Mouse (Mus musculus) common myeloid progenitor, adult 5-6 weeks (primary cell): ENCODE results near the gene Pck2. TPM values are rescaled to one million over a fixed set of nuclear protein-coding genes. Genes with fewer than 3 reads are reported as not detected.
A peak's percentile ranks its signal among the peaks of the same experiment; 100 is the strongest.

Source experiments
- ATAC-seq: replicated peaks from 2 replicates; pipeline ENCODE4 v1.8.0; 2016; ENCODE audit warnings: low read depth, mild to moderate bottlenecking, moderate TSS enrichment, inconsistent platforms; ENCODE audit not compliant: poor library complexity, severe bottlenecking
- total RNA-seq: library from RNA; stranded (forward); fragments of 200-1000, 187-1606 nt; gene quantifications from 2 replicates; pipeline ENCODE4 v1.2.3, GENCODE M21; 2017

The Pck2 gene
- total RNA-seq, result 47.8 and 51.1 TPM in 2 replicates

- peak; percentile 93 for ATAC-seq
These were observed at the start of gene Pck2 for GRCm38 (mm10) chr14:55540067-55540786. Pck2 (plus strand) TSS chr14:55540266.

GRCm38 (mm10) chr14:55490361-55491201 is 49.5 kb upstream of the Pck2 start, which contains the start of gene Carmil3:
Carmil3 (plus strand) TSS chr14:55490651.
- ATAC-seq, result peak; percentile 34; the same call in 1 of the 2 replicates

- peak; percentile 79 for ATAC-seq
These were observed 48.7 kb upstream of the Pck2 start for GRCm38 (mm10) chr14:55491291-55491833.

GRCm38 (mm10) chr14:55492103-55492502 is 48.0 kb upstream of the Pck2 start:
- no peak for ATAC-seq

- ATAC-seq, result no peak
These were observed 44.4 kb upstream of the Pck2 start for GRCm38 (mm10) chr14:55495509-55496240.

- no peak for ATAC-seq
These were observed 43.2 kb upstream of the Pck2 start for GRCm38 (mm10) chr14:55496761-55497448.

- ATAC-seq, result peak; percentile 90
These were observed 42.6 kb upstream of the Pck2 start for GRCm38 (mm10) chr14:55497449-55497821.

GRCm38 (mm10) chr14:55505612-55506011 is 34.5 kb upstream of the Pck2 start:
- no peak for ATAC-seq

- ATAC-seq, result no peak
These were observed 32.3 kb upstream of the Pck2 start for GRCm38 (mm10) chr14:55507801-55508200.

GRCm38 (mm10) chr14:55509540-55509939 is 30.5 kb upstream of the Pck2 start:
- ATAC-seq, result no peak

- no peak for ATAC-seq
These were observed 29.8 kb upstream of the Pck2 start, which contains the start of gene Cpne6 for GRCm38 (mm10) chr14:55510125-55510731. Cpne6 (plus strand) TSS chr14:55510445.

- no peak for ATAC-seq
These were observed 29.0 kb upstream of the Pck2 start for GRCm38 (mm10) chr14:55511037-55511436.

GRCm38 (mm10) chr14:55513927-55514326 is 26.1 kb upstream of the Pck2 start:
- no peak for ATAC-seq

- no peak for ATAC-seq
These were observed 24.2 kb upstream of the Pck2 start for GRCm38 (mm10) chr14:55515846-55516245.

GRCm38 (mm10) chr14:55518897-55519296 is 21.2 kb upstream of the Pck2 start:
- no peak for ATAC-seq

GRCm38 (mm10) chr14:55519604-55520003 is 20.5 kb upstream of the Pck2 start:
- ATAC-seq, result no peak

- peak; percentile 45; the same call in 1 of the 2 replicates for ATAC-seq
These were observed 19.4 kb upstream of the Pck2 start for GRCm38 (mm10) chr14:55520451-55521361.

GRCm38 (mm10) chr14:55524062-55524461 is 16.0 kb upstream of the Pck2 start:
- ATAC-seq, result no peak
